Mouse (Mus musculus) hindbrain, embryonic 14.5 days (tissue): ENCODE data around the gene Adat2. TPM values are rescaled to one million over a fixed set of nuclear protein-coding genes. Genes with fewer than 3 reads are reported as not detected.

ENCODE experiments used
- ATAC-seq: fragments of 200-750 bp; cut with Nextera tagmentation; 2 replicates; pipeline ENCODE4 v1.8.0; 2017; ENCODE audit warnings: moderate number of reproducible peaks, mild to moderate bottlenecking, moderate TSS enrichment, moderate library complexity; ENCODE audit not compliant: low FRiP score
- DNase-seq: peaks from one replicate; pipeline ENCODE4 v3.0.0-alpha.2; 2015; ENCODE audit warnings: low spot score
- H3K27ac ChIP-seq: fragments of 300-500 bp; sonication (generic); 2 replicates; pipeline ENCODE4 v1.5.1; 2014; ENCODE audit warnings: mild to moderate bottlenecking, moderate library complexity
- H3K27me3 ChIP-seq: fragments of 300-500 bp; sonication (generic); 2 replicates; pipeline ENCODE4 v1.6.1; 2014; ENCODE audit warnings: mild to moderate bottlenecking, low read length, mixed read lengths; ENCODE audit not compliant: control insufficient read depth, insufficient read depth
- H3K36me3 ChIP-seq: fragments of 300-500 bp; sonication (generic); replicated peaks from 2 replicates; pipeline ENCODE4 v1.6.1; 2014; ENCODE audit not compliant: control insufficient read depth, insufficient read depth
- H3K4me1 ChIP-seq: fragments of 300-500 bp; sonication (generic); replicated peaks from 2 replicates; pipeline ENCODE4 v1.6.1; 2014; ENCODE audit warnings: antibody characterized with exemption, low read length, mixed read lengths; ENCODE audit not compliant: control insufficient read depth, insufficient read depth
- H3K4me2 ChIP-seq: fragments of 300-500 bp; sonication (generic); replicated peaks from 2 replicates; pipeline ENCODE4 v1.6.1; 2014; ENCODE audit warnings: mild to moderate bottlenecking, moderate library complexity
- H3K4me3 ChIP-seq: fragments of 300-500 bp; sonication (generic); replicated peaks from 2 replicates; pipeline ENCODE4 v1.5.1; 2014; ENCODE audit warnings: mild to moderate bottlenecking, low read length
- H3K9ac ChIP-seq: fragments of 300-500 bp; sonication (generic); 2 replicates; pipeline ENCODE4 v1.6.1; 2014
- H3K9me3 ChIP-seq: fragments of 300-500 bp; sonication (generic); 2 replicates; pipeline ENCODE4 v1.6.1; 2016; ENCODE audit warnings: low read length; ENCODE audit not compliant: control insufficient read depth
- WGBS: fragments of 180-500 bp; shearing (Covaris S2); extraction: QIAGEN DNeasy Blood & Tissue Kit; methylation state at CpG from one replicate; pipeline ENCODE4 v1.1.7; 2014; 5-methylcytosine and 5-hydroxymethylcytosine counted together
- polyA plus RNA-seq: library from polyadenylated mRNA; unstranded; fragments of >200 nt; fragmentation: Nextera tagmentation; extraction: Ambion mirVana; gene quantifications from 2 replicates; pipeline ENCODE4 v1.2.1, GENCODE M21; 2014

The Adat2 gene
- polyA plus RNA-seq, 1 experiment from 2014 or later: 2.3 TPM

GRCm38 (mm10) chr10:13587914-13588313, 35.2 kb downstream of the Adat2 start:
- H3K27ac ChIP-seq: no peak overlapping the region
- no peaks in the 10 kb centered on the region for H3K4me1 ChIP-seq
- no peak overlapping the region for H3K9ac ChIP-seq
- no peaks in the 10 kb centered on the region for H3K9me3 ChIP-seq
- no peaks in the 10 kb centered on the region for H3K36me3 ChIP-seq
- DNase-seq (no peak), ATAC-seq (no peak)
- no peak overlapping the region for H3K4me3 ChIP-seq
- 77% methylated on average over 2 of the region's 2 CpGs for WGBS
- no peak overlapping the region for H3K4me2 ChIP-seq
- H3K27me3 ChIP-seq: no peaks in the 10 kb centered on the region

- H3K36me3 ChIP-seq: no peaks in the 10 kb centered on the region
- 92% methylated on average over 10 of the region's 10 CpGs for WGBS
- no peak overlapping the region for H3K27ac ChIP-seq
- no peak overlapping the region for H3K9ac ChIP-seq
- no peak overlapping the region for H3K4me2 ChIP-seq
- no peaks in the 10 kb centered on the region for H3K4me1 ChIP-seq
- ATAC-seq: no peak
- no peaks in the 10 kb centered on the region for H3K27me3 ChIP-seq
- H3K9me3 ChIP-seq: no peaks in the 10 kb centered on the region
- H3K4me3 ChIP-seq: no peak overlapping the region
- DNase-seq: no peak
Measured at GRCm38 (mm10) chr10:13592196-13592595, 39.5 kb downstream of the Adat2 start.

- ATAC-seq: no peak
- Histone ChIP-seq H3K4me1 (no peaks in the 10 kb centered on the region), H3K9ac (no peak overlapping the region), H3K27ac (no peak overlapping the region), H3K27me3 (no peaks in the 10 kb centered on the region), H3K36me3 (no peaks in the 10 kb centered on the region), H3K4me2 (no peak overlapping the region), H3K9me3 (no peaks in the 10 kb centered on the region), H3K4me3 (no peak overlapping the region)
- DNase-seq: no peak
- 88% methylated on average over 3 of the region's 3 CpGs for WGBS
Measured at GRCm38 (mm10) chr10:13593529-13593928, 40.8 kb downstream of the Adat2 start.

- no peak for DNase-seq
- 33% methylated on average over 3 of the region's 3 CpGs for WGBS
- no peaks in the 10 kb centered on the region for H3K9me3 ChIP-seq
- no peak overlapping the region for H3K4me2 ChIP-seq
- H3K4me1 ChIP-seq: no peaks in the 10 kb centered on the region
- no peak for ATAC-seq
- H3K27me3 ChIP-seq: no peaks in the 10 kb centered on the region
- no peak overlapping the region for H3K4me3 ChIP-seq
- H3K9ac ChIP-seq: no peak overlapping the region
- H3K36me3 ChIP-seq: no peaks in the 10 kb centered on the region
- H3K27ac ChIP-seq: no peak overlapping the region
Measured at GRCm38 (mm10) chr10:13596073-13596472, 43.4 kb downstream of the Adat2 start.

DNA sequence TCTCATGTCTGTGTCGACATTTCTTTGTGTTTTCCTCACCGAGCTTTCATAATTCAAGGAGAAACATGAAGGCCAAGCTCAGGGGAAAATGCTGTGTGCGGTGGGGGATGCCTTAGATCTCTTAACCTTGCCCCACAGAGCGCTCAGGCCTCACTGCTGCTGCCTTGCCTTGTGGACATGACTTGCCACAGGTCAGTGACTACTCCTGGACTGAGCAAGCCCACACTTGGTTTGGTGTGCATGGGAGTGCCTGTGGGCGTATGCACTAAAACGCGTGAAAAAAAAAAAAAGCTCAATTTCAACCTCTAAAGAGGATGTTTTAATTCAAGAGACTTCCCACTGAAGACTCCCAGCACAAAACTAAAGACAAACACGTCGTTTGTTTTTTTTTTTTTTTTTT, 44.2 kb downstream of the Adat2 start:
- ATAC-seq: no peak
- no peak for DNase-seq
- WGBS: 76% methylated on average over 9 of the region's 9 CpGs
- no peaks in the 10 kb centered on the region for H3K36me3 ChIP-seq
- no peaks in the 10 kb centered on the region for H3K9me3 ChIP-seq
- H3K4me1 ChIP-seq: no peaks in the 10 kb centered on the region
- no peaks in the 10 kb centered on the region for H3K27me3 ChIP-seq
- H3K4me3 ChIP-seq: no peak overlapping the region
- no peak overlapping the region for H3K27ac ChIP-seq
- H3K4me2 ChIP-seq: no peak overlapping the region
- H3K9ac ChIP-seq: no peak overlapping the region

- H3K27me3 ChIP-seq: no peaks in the 10 kb centered on the region
- H3K9ac ChIP-seq: no peak overlapping the region
- H3K36me3 ChIP-seq: no peaks in the 10 kb centered on the region
- ATAC-seq (no peak), DNase-seq (no peak)
- 68% methylated on average over 8 of the region's 8 CpGs for WGBS
- no peak overlapping the region for H3K4me2 ChIP-seq
- H3K4me3 ChIP-seq: no peak overlapping the region
- H3K4me1 ChIP-seq: no peaks in the 10 kb centered on the region
- H3K27ac ChIP-seq: no peak overlapping the region
- H3K9me3 ChIP-seq: no peaks in the 10 kb centered on the region
Measured at GRCm38 (mm10) chr10:13597491-13597890, 44.8 kb downstream of the Adat2 start.

DNA sequence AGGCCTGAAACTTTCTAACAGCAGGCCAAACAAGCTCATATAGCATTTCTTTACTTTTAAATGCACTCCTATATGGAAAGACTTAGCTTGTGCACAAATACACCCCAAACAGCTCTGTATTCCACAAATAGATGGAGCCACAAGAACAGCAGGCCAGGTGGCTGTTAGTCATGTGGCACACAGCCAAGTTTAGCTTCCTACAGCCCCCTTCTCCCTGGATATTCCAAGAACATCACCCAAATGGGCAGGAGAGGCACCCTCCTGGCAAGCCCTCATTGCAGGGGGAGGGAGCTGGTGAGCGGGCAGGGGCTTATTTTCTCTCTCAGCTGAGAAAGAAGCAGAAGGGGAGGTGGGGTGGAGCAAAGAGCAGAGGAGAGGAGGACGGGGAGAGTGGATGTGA, 48.2 kb downstream of the Adat2 start:
- H3K9me3 ChIP-seq: no peaks in the 10 kb centered on the region
- no peaks in the 10 kb centered on the region for H3K27me3 ChIP-seq
- no peaks in the 10 kb centered on the region for H3K36me3 ChIP-seq
- no peaks in the 10 kb centered on the region for H3K4me1 ChIP-seq
- H3K27ac ChIP-seq: no peak overlapping the region
- ATAC-seq (no peak), DNase-seq (no peak)
- H3K4me2 ChIP-seq: no peak overlapping the region
- H3K9ac ChIP-seq: no peak overlapping the region
- no peak overlapping the region for H3K4me3 ChIP-seq
- WGBS: 77% methylated on average over 2 of the region's 2 CpGs

Other genes with a start within 250 kb of the Adat2 start
- 9.0 and 9.7 TPM in 2 replicates for gene Phactr2, start 78.5 kb upstream of the Adat2 start, polyA plus RNA-seq
- gene Fuca2, start 53.4 kb upstream of the Adat2 start, polyA plus RNA-seq: 45.1 and 54.2 TPM in 2 replicates
- gene Pex3, start 248 bp downstream of the Adat2 start, polyA plus RNA-seq: 30.8 and 32.1 TPM in 2 replicates